Mouse (Mus musculus) CH12.LX (cell line): ENCODE data around the gene Olfr631. TPM values are rescaled to one million over a fixed set of nuclear protein-coding genes. Genes with fewer than 3 reads are reported as not detected.
"Not testable (repeated sequence)": the region's sequence is repeated elsewhere in the genome, so short reads cannot be mapped to it uniquely, and the experiment has no call there.

ENCODE experiments used
- DNase-seq: peaks from one replicate; pipeline ENCODE4 v3.0.0-alpha.2; 2013; ENCODE audit errors: extremely low read depth
- H3K27ac ChIP-seq: 2 replicates; pipeline ENCODE4 v1.5.1; 2012; ENCODE audit warnings: low read depth, mild to moderate bottlenecking, control low read depth, moderate library complexity; ENCODE audit not compliant: insufficient read depth
- H3K27me3 ChIP-seq: replicated peaks from 2 replicates; pipeline ENCODE3; 2012; ENCODE audit warnings: inconsistent platforms
- H3K36me3 ChIP-seq, 2 experiments: replicated peaks in 1 of 2; 2 replicates each; pipeline versions ENCODE3 to v1.6.1; 2012; ENCODE audit warnings: inconsistent platforms in 1 of 2, low read length in 1 of 2, mild to moderate bottlenecking in 1 of 2, mixed read lengths in 1 of 2, moderate library complexity in 1 of 2; ENCODE audit not compliant: control insufficient read depth in 1 of 2, insufficient read depth in 1 of 2
- H3K4me1 ChIP-seq, 2 experiments: 2 replicates each; pipeline ENCODE4 v1.6.1; 2012; ENCODE audit warnings: inconsistent platforms in 1 of 2, moderate library complexity in 1 of 2; ENCODE audit not compliant: insufficient read depth in 2 of 2, control insufficient read depth in 1 of 2
- H3K4me2 ChIP-seq: 2 replicates; pipeline ENCODE4 v1.6.1; 2012; ENCODE audit warnings: low read depth, mild to moderate bottlenecking, control low read depth; ENCODE audit not compliant: poor library complexity, insufficient read depth, severe bottlenecking
- H3K4me3 ChIP-seq, 3 experiments: fragments of 150-350 bp in 1 of 3; sonication (generic) in 1 of 3; replicated peaks in 1 of 3; 2 replicates each; pipeline versions ENCODE3 to v1.5.1; 2011 to 2012; ENCODE audit warnings: low read depth in 2 of 3, low read length in 2 of 3, mild to moderate bottlenecking in 2 of 3, moderate library complexity in 2 of 3, control low read depth in 1 of 3, improper control_type of control experiment in 1 of 3, inconsistent platforms in 1 of 3, mixed read lengths in 1 of 3; ENCODE audit not compliant: poor library complexity in 1 of 3
- H3K79me2 ChIP-seq: replicated peaks from 2 replicates; pipeline ENCODE4 v1.6.1; 2012; ENCODE audit warnings: mild to moderate bottlenecking, moderate library complexity; ENCODE audit not compliant: control insufficient read depth, poor library complexity, insufficient read depth, severe bottlenecking; ENCODE audit errors: extremely low read depth
- H3K9ac ChIP-seq: 2 replicates; pipeline ENCODE4 v1.6.1; 2012; ENCODE audit warnings: low read depth, mild to moderate bottlenecking, control low read depth, moderate library complexity; ENCODE audit not compliant: insufficient read depth
- H3K9me3 ChIP-seq: replicated peaks from 2 replicates; pipeline ENCODE3; 2012; ENCODE audit warnings: low read length, inconsistent platforms, mixed read lengths
- BHLHE40 ChIP-seq: IDR thresholded peaks from 2 replicates; pipeline ENCODE4 v1.6.1; 2011; ENCODE audit warnings: mild to moderate bottlenecking, low read depth, low read length, improper control_type of control experiment
- CHD1 ChIP-seq: IDR thresholded peaks from 2 replicates; pipeline ENCODE4 v1.6.1; 2012; ENCODE audit warnings: low read depth, low read length, improper control_type of control experiment, inconsistent platforms
- CHD2 ChIP-seq: IDR thresholded peaks from 2 replicates; pipeline ENCODE4 v1.6.1; 2011; ENCODE audit warnings: low read length, improper control_type of control experiment
- E2F4 ChIP-seq: IDR thresholded peaks from 2 replicates; pipeline ENCODE4 v1.6.1; 2011; ENCODE audit warnings: low read depth, low read length, improper control_type of control experiment; ENCODE audit not compliant: insufficient replicate concordance
- ELF1 ChIP-seq: IDR thresholded peaks from 2 replicates; pipeline ENCODE4 v1.6.1; 2014; ENCODE audit warnings: low read depth, mild to moderate bottlenecking, inconsistent platforms, low read length, improper control_type of control experiment
- ETS1 ChIP-seq: conservative IDR thresholded peaks from 2 replicates; pipeline ENCODE4 v1.6.1; 2012; ENCODE audit warnings: low read depth, mild to moderate bottlenecking, inconsistent platforms, low read length, improper control_type of control experiment, moderate library complexity
- GABPA ChIP-seq: IDR thresholded peaks from 2 replicates; pipeline ENCODE4 v1.6.1; 2012; ENCODE audit warnings: low read depth, low read length, improper control_type of control experiment, inconsistent platforms; ENCODE audit not compliant: insufficient replicate concordance
- HCFC1 ChIP-seq: IDR thresholded peaks from 2 replicates; pipeline ENCODE4 v1.6.1; 2012; ENCODE audit warnings: low read depth, mild to moderate bottlenecking, inconsistent platforms, low read length, improper control_type of control experiment
- JUND ChIP-seq: conservative IDR thresholded peaks from 2 replicates; pipeline ENCODE4 v1.6.1; 2011; ENCODE audit warnings: low read depth, low read length, improper control_type of control experiment
- KAT2A ChIP-seq: IDR thresholded peaks from 2 replicates; pipeline ENCODE4 v1.6.1; 2012; ENCODE audit warnings: low read length, improper control_type of control experiment, inconsistent platforms; ENCODE audit not compliant: insufficient replicate concordance
- MAFK ChIP-seq: IDR thresholded peaks from 2 replicates; pipeline ENCODE4 v1.6.1; 2011; ENCODE audit warnings: low read length, improper control_type of control experiment; ENCODE audit not compliant: insufficient replicate concordance
- MAX ChIP-seq: IDR thresholded peaks from 2 replicates; pipeline ENCODE4 v1.6.1; 2011; ENCODE audit warnings: low read length, improper control_type of control experiment
- MAZ ChIP-seq: IDR thresholded peaks from 2 replicates; pipeline ENCODE4 v1.6.1; 2012; ENCODE audit warnings: low read depth, mild to moderate bottlenecking, inconsistent platforms, low read length, improper control_type of control experiment, moderate library complexity
- NELFE ChIP-seq: IDR thresholded peaks from 2 replicates; pipeline ENCODE4 v1.6.1; 2011; ENCODE audit warnings: low read depth, low read length, improper control_type of control experiment
- NRF1 ChIP-seq: IDR thresholded peaks from 2 replicates; pipeline ENCODE4 v1.6.1; 2014; ENCODE audit warnings: low read depth, mild to moderate bottlenecking, inconsistent platforms, low read length, improper control_type of control experiment, moderate library complexity
- PAX5 ChIP-seq: IDR thresholded peaks from 2 replicates; pipeline ENCODE4 v1.6.1; 2012; ENCODE audit warnings: low read length, inconsistent platforms, mixed read lengths
- POLR2A ChIP-seq: IDR thresholded peaks from 2 replicates; pipeline ENCODE4 v1.6.1; 2011; ENCODE audit warnings: low read depth, mild to moderate bottlenecking, improper control_type of control experiment, low read length
- RCOR1 ChIP-seq: conservative IDR thresholded peaks from 2 replicates; pipeline ENCODE4 v1.6.1; 2012; ENCODE audit warnings: low read depth, mild to moderate bottlenecking, inconsistent platforms, low read length, improper control_type of control experiment
- SMC3 ChIP-seq: IDR thresholded peaks from 2 replicates; pipeline ENCODE4 v1.6.1; 2011; ENCODE audit warnings: low read depth, low read length, improper control_type of control experiment
- TBP ChIP-seq: conservative IDR thresholded peaks from 2 replicates; pipeline ENCODE4 v1.6.1; 2011; ENCODE audit warnings: low read depth, low read length, improper control_type of control experiment
- TCF12 ChIP-seq: IDR thresholded peaks from 2 replicates; pipeline ENCODE4 v1.6.1; 2014; ENCODE audit warnings: low read depth, mild to moderate bottlenecking, inconsistent platforms, low read length, improper control_type of control experiment
- UBTF ChIP-seq: IDR thresholded peaks from 2 replicates; pipeline ENCODE4 v1.6.1; 2012; ENCODE audit warnings: low read depth, mild to moderate bottlenecking, inconsistent platforms, low read length, improper control_type of control experiment, moderate library complexity
- USF1 ChIP-seq: IDR thresholded peaks from 2 replicates; pipeline ENCODE4 v1.6.1; 2014; ENCODE audit warnings: low read depth, mild to moderate bottlenecking, inconsistent platforms, low read length, improper control_type of control experiment
- USF2 ChIP-seq: conservative IDR thresholded peaks from 2 replicates; pipeline ENCODE4 v1.6.1; 2011; ENCODE audit warnings: low read depth, low read length, improper control_type of control experiment
- ZKSCAN1 ChIP-seq: IDR thresholded peaks from 2 replicates; pipeline ENCODE4 v1.6.1; 2012; ENCODE audit warnings: low read depth, inconsistent platforms, low read length, improper control_type of control experiment, borderline replicate concordance
- ZMIZ1 ChIP-seq: IDR thresholded peaks from 2 replicates; pipeline ENCODE4 v1.6.1; 2012; ENCODE audit warnings: low read depth, mild to moderate bottlenecking, inconsistent platforms, low read length, improper control_type of control experiment
- dilution Hi-C: fragments of 300-500 bp; cut with MboI; formaldehyde crosslinking; loops from 2 replicates; pipeline ENCODE4 v1.14.3; 2020; ENCODE audit warnings: low sequenced_read_pairs; ENCODE audit not compliant: extremely low pct_unique_long_range_greater_than_20kb, extremely low pct_ligation_motif_present
- in situ Hi-C: fragments of 300-500 bp; cut with MboI; formaldehyde crosslinking; loops from 3 replicates; pipeline ENCODE4 v1.14.3; 2019; ENCODE audit warnings: low sequenced_read_pairs, low pct_ligation_motif_present, low pct_unique_long_range_greater_than_20kb, mixed read lengths
- polyA plus RNA-seq: library from polyadenylated mRNA; unstranded; fragments of >175 nt; gene quantifications from 2 replicates; pipeline ENCODE4 v1.2.1, GENCODE M21; 2012; ENCODE audit warnings: low read depth; ENCODE audit not compliant: insufficient read length
- total RNA-seq, 2 experiments: library from RNA; depleted of rRNA; stranded (reverse); fragments of 300-350 nt in 1 of 2; fragments of >200 nt in 1 of 2; gene quantifications; 2 replicates each; pipeline ENCODE4 v1.2.3; 2012 to 2014

Olfr631 gene
- total and polyA plus RNA-seq, 3 experiments, result not detected

DNA sequence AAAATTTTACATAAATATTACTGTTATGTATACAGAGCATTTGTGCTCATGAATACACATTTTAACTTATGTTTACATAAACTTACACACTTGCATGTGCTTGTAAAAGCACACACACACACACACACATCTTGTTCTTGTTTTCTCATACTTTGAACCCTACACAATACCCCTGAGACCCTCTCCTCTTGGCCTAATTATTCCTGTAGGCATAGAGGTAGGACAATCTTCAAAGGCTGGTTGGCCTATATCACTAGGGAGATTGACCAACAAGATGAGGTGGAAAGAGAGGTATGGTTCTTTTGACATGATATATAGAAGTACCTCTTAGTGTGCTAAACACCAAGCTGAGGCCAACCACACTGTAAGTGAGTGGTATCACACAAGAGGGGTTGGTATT is 15.5 kb downstream of the Olfr631 start, which contains the start of gene Olfr633:
Olfr633 (plus strand) TSS at position 301 of the 400 bp plus-strand sequence.
- Histone ChIP-seq H3K36me3 (no peaks in the 10 kb centered on the region), H3K4me1 (no peaks in the 10 kb centered on the region), H3K9ac (no peak within 1 kb of the TSS), H3K9me3 (no peaks in the 10 kb centered on the region), H3K79me2 (no peaks in the 10 kb centered on the region), H3K27me3 (no peaks in the 10 kb centered on the region), H3K4me3 (no peak within 1 kb of the TSS), H3K4me2 (no peak within 1 kb of the TSS)
- in situ Hi-C loops, result no loop called here
- no peak for TF ChIP-seq PAX5
- TF ChIP-seq E2F4, result no peak
- no peak for TF ChIP-seq JUND
- no peak for TF ChIP-seq TBP
- TF ChIP-seq ZMIZ1, result no peak
- no peak for TF ChIP-seq ELF1
- no peak for TF ChIP-seq USF1
- TF ChIP-seq NRF1, result no peak
- TF ChIP-seq HCFC1, result no peak
- no peak for TF ChIP-seq BHLHE40
- TF ChIP-seq, all 38 proteins: peak for 0
- dilution Hi-C loops, result no loop called here
- DNase-seq, result no peak
- no peak within 1 kb of the TSS for H3K27ac ChIP-seq

GRCm38 (mm10) chr7:103966873-103967272 is 38.2 kb downstream of the Olfr631 start:
- H3K79me2 ChIP-seq, H3K4me3 ChIP-seq, H3K4me2 ChIP-seq, H3K36me3 ChIP-seq, in situ Hi-C loops, H3K9me3 ChIP-seq, dilution Hi-C loops, DNase-seq, H3K4me1 ChIP-seq, H3K9ac ChIP-seq, H3K27ac ChIP-seq, H3K27me3 ChIP-seq: not testable (repeated sequence)

GRCm38 (mm10) chr7:103970852-103971251 is 42.2 kb downstream of the Olfr631 start, which contains the start of gene Olfr635:
TSS of gene Olfr635 (plus strand) at chr7:103971152.
- no peaks in the 10 kb centered on the region for H3K9me3 ChIP-seq
- H3K4me2 ChIP-seq, result no peak within 1 kb of the TSS
- H3K4me3 ChIP-seq, result no peak within 1 kb of the TSS
- no peaks in the 10 kb centered on the region for H3K4me1 ChIP-seq
- no peak within 1 kb of the TSS for H3K9ac ChIP-seq
- H3K27me3 ChIP-seq, result peaks cover 4% of the 10 kb centered on the region
- dilution Hi-C loops, result no loop called here
- in situ Hi-C loops, result no loop called here
- H3K36me3 ChIP-seq, result no peaks in the 10 kb centered on the region
- DNase-seq, result no peak
- TF ChIP-seq RCOR1 (no peak), MAX (no peak), USF2 (no peak), ETS1 (no peak), ZKSCAN1 (no peak), UBTF (no peak), PAX5 (no peak), MAFK (no peak), GABPA (no peak), POLR2A (no peak), CHD1 (no peak), MAZ (no peak), TCF12 (no peak), NELFE (no peak), SMC3 (no peak), USF1 (no peak), E2F4 (no peak), TBP (no peak), CHD2 (no peak), KAT2A (no peak)
- no peaks in the 10 kb centered on the region for H3K79me2 ChIP-seq
- no peak within 1 kb of the TSS for H3K27ac ChIP-seq
